Mouse (Mus musculus) adipocyte (in vitro differentiated cells): Measurements from ENCODE around the gene Sec1.

Source experiments
- DNase-seq: peaks from one replicate; pipeline ENCODE4 v3.0.0-alpha.2; 2016; ENCODE audit warnings: low spot score

Gene Sec1

GRCm38 (mm10) chr7:45717918-45718297 lies 23.7 kb upstream of the Sec1 start, which contains the start of gene Sphk2:
TSS of gene Sphk2 (minus strand) at chr7:45718002.
- DNase-seq, result peak; percentile 95

DNA sequence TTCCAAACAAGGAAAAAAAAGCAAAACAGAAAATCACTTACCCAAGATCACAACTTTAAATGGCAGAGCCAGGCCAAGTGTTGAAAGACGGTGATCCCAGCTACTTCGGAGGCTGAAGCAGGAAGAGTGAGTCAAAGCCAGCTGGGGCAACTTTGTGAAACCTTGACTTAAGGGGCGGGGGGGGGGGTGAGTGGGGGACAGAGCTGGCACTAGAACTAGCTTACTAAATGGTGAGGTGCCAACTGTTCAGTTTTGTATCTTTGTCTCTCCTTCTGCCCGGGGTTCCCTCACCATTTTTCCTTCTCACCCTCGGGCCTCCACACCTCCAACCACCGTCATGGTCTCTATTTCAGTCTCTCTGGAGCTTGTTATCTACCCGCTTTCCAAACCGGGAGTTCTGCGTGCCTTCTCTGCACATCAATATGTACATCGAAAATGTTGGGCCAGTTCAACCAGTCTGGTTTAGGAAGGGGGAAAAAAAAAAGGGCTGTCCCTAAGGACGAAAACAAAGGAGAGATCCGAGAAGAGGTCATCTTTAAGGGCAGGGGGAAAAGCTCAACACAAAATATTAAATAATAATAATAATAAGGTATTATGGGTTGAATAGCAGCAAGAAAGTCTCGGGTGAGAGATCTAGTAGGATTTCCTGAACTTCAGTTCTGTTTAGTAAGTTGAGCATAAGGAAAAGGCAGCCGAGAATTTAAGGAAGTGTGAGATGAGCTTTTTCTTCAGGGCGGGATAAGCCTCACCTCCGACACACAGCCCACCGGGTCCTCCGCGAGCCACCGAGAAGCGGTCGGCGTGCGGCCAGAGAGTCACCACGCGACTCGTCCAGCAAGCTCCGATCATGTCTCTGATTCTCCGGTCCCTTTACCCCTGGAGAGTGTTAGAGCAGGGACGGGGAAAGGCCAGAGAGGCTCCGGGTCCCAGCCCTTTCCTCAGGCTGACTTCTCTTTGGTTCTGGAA lies 23.0 kb upstream of the Sec1 start:
- DNase-seq, result no peak

DNA sequence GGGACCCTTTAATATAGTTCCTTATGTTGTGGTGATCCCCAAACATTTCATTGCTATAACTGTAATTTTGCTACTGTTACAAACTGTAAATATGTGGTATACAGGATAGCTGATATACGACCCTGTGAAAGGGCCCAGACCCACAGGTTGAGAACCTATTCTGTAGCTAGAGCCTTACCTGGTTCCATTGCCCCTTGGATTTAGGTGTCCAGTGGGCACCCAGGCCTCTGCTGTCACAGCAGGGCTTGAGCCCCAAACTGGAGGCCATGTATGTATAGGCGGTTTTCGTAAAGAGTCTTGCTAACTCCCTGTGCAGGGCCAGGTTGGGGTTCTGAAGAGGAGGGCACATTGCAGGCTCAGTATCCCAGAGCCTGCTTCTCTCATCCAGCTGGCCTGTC lies 22.3 kb upstream of the Sec1 start:
- no peak for DNase-seq

- DNase-seq, result no peak
These were observed 21.7 kb upstream of the Sec1 start for GRCm38 (mm10) chr7:45715741-45716459.

DNA sequence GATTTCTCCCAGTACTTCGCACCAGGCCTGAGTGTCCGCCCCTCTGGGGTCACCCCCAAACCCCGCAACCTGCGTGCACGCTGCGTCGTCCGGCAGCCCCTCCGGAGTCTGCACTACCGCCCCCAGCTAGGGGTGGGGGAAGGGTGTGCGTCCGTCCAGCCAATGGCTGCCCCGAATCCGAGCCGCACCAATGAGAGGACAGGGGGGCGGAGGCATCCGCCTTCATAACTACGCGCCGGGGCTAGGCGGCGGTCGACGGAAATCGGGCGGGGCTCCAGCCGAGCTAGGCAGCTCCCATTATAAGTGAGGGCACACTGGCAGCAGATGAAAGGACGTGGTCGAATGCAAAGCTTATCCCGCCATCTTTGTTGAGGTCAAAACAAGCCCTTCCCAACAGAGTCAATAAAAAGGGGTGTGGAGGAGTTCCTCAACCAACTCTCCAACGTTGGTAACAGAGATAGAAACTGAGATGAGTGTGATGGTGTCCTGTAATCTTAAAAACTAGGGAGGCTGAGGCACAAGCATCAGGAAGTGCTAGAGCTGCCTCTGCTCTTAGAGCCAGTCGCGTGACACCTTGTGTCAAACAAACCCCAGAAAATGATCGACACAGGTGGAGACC lies 21.0 kb upstream of the Sec1 start, which contains the start of gene Rpl18:
Gene Rpl18 (plus strand): TSS at position 368 of the 619 bp plus-strand sequence.
- DNase-seq, result peak; percentile 96

DNA sequence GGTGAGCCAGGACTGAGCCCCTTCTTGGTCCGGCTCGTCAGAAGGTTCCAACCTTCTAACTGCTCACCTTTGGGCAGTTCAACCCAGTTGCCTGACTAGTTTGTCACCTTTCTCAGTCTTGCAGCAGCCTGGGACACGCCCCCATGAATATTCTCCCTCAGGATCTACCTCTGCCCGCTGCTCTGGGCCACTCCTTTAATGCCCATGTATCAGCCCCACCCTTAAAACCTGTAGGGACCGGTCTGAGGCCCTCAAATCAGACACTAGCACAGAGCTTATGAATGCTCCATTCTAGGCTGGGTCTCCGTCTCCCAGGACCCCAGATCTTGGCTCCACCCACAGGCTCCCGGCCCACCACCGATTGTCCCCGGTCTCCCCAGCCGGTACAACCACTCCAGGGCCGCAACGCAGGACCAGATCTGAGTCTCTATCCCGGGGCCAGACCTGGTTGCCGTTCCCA lies 20.5 kb upstream of the Sec1 start:
- no peak for DNase-seq

GRCm38 (mm10) chr7:45713881-45714520 lies 19.8 kb upstream of the Sec1 start:
- DNase-seq, result no peak

DNA sequence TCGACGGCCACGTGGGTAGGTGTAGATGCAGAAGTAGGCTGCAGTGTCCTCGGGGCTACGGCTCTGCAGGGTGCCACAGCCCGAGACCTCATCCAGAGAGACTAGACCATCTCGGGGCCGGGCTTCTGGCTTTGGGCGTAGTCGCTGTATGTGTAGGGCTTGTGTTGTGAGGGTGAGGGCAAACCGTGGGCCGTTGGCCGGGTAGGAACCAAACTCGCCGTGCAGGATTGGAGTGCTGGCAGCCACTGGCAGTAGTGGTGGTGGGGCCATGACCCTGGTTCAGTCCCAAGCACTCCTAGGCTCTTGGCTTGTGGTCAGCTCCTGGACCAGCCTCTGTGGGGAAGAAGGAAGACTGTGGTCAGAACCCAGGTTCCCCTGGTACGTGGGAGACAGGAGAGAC lies 19.2 kb upstream of the Sec1 start:
- DNase-seq, result no peak

DNA sequence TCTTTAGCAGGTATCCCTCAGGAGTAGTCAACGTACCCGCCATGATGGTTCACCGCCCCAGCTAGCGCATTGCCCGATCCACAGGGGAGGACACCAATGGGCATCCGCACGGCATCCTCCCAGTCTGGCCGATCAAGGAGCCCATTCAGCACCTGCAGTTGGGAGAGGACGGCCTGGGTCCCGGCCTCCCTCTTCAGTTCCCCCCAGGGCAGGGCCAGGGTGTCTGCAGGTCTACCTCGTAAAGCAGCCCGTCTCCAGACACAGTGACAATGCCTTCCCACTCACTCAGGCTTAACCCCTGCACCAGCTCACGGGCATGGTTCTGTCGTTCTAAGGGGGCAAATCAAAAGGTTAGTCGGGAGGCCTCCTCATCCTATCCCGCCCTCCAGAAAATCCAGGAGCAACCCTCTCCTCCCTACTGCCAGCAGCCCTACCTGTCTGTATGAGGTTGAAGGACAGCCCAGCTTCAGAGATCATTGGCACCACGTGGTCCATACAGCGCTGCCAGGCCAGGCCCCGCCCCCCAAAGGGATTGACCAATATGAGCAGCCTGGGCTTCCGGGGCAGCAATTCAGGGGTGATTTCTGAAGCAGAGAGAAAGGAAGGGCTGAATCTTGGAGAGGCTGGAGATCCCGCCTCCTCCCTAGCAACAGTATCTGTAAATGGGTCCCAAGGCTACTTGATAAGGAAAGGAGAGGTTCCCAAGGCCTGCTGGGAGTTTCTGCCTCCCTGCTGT lies 18.0 kb upstream of the Sec1 start:
- DNase-seq, result no peak

GRCm38 (mm10) chr7:45711316-45712021 lies 17.3 kb upstream of the Sec1 start:
- DNase-seq, result no peak

DNA sequence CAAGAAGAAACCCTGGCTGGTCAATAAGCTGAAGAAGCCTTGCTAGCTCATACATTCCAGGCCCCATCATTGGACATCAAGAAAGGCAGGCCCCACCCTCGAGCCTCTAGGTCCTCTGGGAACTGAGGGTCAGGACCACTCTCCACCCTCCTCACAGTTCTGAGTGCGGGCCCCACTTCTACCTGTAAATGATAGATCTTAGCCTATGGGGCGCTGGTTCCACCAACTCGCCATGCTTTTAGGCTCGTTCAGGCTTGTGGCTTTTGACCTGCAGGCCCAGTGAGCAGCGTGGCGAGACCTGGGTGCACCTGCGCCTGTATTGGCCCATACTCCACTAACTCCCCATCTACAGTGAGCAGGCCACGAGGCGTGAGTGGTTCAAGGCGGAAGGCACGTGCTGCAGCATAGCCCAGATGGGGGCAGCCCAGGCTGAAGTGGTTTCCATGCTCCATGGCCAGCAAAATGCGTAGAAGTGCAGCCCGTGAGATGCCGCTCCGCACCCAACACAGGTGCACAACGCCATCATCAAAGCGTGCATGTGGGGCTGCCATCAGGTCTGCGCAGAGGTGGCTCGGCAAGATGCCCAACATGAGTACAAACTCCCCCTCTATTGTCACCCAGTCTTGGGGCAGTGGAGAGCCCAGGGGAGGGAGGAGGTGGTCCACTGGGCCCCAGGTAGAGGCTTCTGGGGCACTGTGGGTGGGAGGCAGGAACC lies 16.4 kb upstream of the Sec1 start:
- DNase-seq, result no peak

GRCm38 (mm10) chr7:45709677-45710355 lies 15.6 kb upstream of the Sec1 start:
- no peak for DNase-seq

GRCm38 (mm10) chr7:45709036-45709435 lies 14.8 kb upstream of the Sec1 start:
- DNase-seq, result no peak

DNA sequence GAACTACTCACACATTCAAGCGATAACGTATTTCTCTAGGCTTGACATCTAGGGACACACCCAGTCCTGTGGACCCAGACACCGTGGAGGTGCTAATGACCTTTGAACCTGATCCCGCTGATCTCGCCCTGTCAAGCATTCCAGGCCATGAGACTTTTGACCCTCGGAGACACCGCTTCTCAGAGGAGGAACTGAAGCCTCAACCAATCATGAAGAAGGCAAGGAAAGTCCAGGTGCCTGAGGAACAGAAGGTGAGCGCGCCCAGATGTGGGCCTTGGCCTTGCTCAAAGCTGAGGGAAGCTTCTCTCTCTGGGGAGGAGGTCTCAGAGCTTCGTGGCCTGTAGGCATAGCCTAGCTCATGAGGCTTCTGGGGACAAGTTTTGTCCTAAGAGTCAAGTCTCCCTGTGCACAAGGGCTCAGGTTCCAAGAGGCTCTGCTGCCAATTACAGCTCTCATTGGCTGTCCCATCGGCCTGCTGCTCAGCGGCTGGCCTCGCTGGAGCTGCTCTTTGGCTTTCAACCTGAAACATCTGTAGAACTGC lies 14.1 kb upstream of the Sec1 start:
- no peak for DNase-seq

DNA sequence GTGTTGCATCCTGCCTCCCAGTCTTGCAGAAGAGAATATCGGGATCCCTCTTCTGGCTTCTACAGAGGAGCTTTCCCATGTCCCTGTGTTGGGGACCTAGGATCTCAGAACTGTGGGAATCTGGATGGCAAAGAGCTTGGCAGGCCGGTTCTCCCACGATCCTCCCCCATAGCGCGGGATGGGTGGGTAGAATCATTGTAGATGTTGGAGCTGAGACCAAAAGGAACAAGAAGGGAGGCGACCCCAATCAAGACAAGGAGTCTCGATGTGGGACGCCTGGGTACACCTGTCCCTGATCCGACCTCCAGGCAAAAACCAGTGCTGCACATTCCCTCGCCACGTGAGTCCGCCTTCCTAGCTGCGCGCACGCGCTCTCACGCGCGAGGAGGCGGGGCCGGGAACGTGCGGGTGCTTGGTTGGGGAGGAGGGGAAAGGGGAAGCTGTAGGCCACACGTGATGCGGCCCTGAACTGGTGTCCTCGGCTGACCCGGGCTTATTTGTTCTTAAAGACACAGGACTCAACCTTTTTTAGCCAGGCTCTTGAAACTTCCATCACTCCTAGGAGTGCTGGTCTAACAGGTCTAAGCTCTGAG lies 13.3 kb upstream of the Sec1 start:
- peak; percentile 92 for DNase-seq

- peak; percentile 76 for DNase-seq
These were observed 12.6 kb upstream of the Sec1 start for GRCm38 (mm10) chr7:45706721-45707241.

DNA sequence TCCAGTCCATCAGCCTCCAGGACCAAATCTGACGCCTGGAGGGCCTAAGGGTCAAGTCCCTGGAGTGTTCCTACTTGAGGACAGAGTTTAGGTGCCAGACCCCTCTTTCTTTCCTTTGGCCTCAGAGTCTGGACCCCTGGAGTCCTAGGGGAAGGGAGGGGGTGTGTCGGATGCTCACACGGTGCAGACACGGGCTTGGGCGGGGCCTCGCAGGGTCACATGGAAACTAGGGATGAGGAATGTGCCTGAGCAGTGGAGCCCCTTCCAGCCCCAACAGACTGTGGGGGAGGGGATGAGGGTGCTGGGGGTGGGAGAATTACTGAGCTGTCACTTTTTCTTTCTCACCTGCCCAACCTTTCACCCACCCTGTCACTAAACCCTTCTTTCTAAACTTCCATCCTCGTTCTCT lies 11.7 kb upstream of the Sec1 start:
- peak; percentile 79 for DNase-seq

DNA sequence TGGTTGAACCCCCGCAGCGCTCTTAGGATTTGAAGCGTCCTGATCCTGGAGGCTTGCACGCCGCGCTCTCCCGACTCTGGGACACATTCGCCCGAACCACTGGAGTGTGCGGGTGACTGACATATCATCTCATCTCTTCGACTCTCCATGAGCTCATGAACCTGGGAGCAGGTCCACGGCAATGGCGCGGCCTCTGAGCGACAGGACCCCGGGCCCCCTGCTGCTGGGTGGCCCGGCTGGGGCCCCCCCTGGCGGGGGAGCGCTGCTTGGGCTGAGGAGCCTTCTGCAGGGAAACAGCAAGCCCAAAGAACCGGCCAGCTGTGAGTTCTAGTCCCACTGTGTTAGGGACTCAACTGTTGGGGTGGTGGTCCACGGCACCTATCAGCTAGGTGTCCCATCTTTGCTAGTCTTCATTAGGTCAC lies 11.3 kb upstream of the Sec1 start:
- no peak for DNase-seq
